Mouse (Mus musculus): ENCODE results near the gene Slc4a11. TPM values are rescaled to one million over a fixed set of nuclear protein-coding genes. Genes with fewer than 3 reads are reported as not detected.

The Slc4a11 gene
- polyA plus RNA-seq, 1 experiment from 2014 or later = 1.0 TPM

DNA sequence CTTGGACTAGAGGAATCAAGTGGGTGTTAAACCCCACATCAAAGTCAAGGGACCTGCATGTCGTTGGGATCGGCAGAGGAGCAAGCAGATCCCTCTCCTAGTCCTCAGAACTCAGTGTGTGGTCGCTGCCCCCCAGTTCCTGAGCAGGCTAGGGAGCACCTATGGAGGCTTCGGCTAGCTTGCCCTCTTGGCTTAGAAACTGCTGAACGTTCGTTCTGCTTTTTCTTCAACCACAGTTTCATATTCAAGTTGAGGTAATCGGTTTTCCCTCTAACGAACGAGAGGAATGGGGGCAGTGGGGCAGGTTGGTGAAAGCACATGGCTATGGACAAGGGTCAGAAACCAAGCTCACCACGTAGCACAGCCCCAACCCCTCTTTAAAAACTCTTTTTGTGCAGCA lies 9.7 kb upstream of the Slc4a11 start:
- peaks cover 41% of the 10 kb centered on the region for H3K36me3 ChIP-seq (ENCODE audit: poor library complexity, severe bottlenecking)
- ATAC-seq = no peak
- no peak overlapping the region for H3K27ac ChIP-seq
- no peak overlapping the region for H3K9ac ChIP-seq
- H3K9me3 ChIP-seq (replicated peaks) = no peaks in the 10 kb centered on the region
- 62% methylated on average over 10 of the region's 10 CpGs for WGBS
- H3K4me1 ChIP-seq = no peaks in the 10 kb centered on the region
- H3K4me3 ChIP-seq = no peak overlapping the region
- H3K4me2 ChIP-seq = no peak overlapping the region
- H3K27me3 ChIP-seq = no peaks in the 10 kb centered on the region

DNA sequence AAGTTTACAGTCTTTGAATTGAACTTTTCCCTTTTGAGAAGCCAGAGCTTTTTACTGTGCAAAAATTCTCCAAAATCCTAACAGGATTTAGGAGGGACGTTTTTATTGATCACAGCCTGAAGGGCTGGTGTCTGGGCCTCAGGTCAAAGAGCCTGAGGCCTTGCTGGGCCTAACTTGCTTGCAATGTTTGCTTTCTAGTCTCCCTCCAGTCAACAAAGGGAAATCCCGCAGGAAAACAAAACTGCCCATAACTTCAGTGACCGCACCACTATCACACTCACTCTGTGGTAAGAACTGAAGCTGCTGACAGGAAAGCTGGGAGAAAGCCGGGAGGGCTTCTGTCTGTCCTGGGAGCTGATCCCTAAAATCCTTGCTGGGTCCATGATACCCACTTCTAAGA lies 9.3 kb upstream of the Slc4a11 start:
- no peak overlapping the region for H3K9ac ChIP-seq
- 81% methylated on average over 4 of the region's 4 CpGs for WGBS
- H3K9me3 ChIP-seq (replicated peaks) = no peaks in the 10 kb centered on the region
- ATAC-seq = no peak
- H3K4me1 ChIP-seq = no peaks in the 10 kb centered on the region
- no peak overlapping the region for H3K4me2 ChIP-seq
- no peak overlapping the region for H3K4me3 ChIP-seq
- H3K27ac ChIP-seq = no peak overlapping the region
- no peaks in the 10 kb centered on the region for H3K27me3 ChIP-seq
- peaks cover 36% of the 10 kb centered on the region for H3K36me3 ChIP-seq (ENCODE audit: poor library complexity, severe bottlenecking)

- Histone ChIP-seq H3K36me3 (ENCODE audit: poor library complexity, severe bottlenecking) (peaks cover 22% of the 10 kb centered on the region), H3K4me1 (no peaks in the 10 kb centered on the region), H3K27ac (no peak overlapping the region), H3K4me3 (no peak overlapping the region), H3K9me3 (replicated peaks) (no peaks in the 10 kb centered on the region), H3K4me2 (no peak overlapping the region), H3K9ac (no peak overlapping the region), H3K27me3 (no peaks in the 10 kb centered on the region)
- no peak for ATAC-seq
- 71% methylated on average over 6 of the region's 6 CpGs for WGBS
These were observed 7.9 kb upstream of the Slc4a11 start for GRCm38 (mm10) chr2:130705178-130705577.

DNA sequence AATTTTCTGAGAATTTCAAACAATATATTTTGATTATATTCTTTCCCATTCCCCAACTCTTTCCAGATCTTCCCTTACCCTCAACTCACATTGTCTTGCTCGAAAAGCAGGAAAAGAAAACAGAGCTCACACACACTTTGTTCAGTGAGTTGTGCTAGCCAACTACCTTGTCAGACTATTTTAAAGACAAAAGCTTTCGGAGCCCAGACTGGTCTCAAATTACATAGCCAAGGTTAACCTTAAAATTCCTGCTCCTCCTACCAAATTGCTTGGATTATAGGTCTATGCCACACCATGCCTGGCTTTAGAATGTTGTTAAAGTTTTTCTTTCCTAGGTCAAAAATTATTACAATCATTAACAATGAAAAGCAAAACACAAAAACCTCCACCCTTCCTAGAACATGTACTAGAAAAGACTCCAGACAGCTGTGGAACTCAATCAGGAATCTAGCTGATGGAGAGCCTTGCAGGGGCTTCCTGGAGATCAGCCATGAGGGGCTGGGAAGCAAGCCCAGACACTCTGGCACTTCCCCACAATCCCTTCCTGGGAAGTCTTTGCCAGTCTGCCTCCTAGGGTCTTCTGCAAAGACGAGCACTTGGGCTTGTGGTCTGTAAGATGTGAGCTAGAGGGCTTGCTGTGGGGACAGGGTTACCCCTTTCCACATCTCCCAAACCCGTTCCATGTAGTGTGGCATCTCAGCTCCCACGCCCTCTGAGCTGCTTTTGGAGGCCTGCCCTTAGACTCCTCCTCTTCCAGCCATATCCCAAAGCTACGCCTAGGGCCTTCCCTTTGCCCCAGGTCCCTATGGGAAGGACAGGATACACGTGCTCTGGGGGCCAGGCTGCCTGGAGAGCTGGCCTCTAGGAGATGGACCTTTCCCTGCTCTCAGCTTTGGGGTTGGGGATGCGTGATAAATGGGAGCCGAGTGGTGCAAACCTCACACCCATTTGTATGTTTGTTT lies 7.0 kb upstream of the Slc4a11 start:
- no peak overlapping the region for H3K4me2 ChIP-seq
- H3K36me3 ChIP-seq (ENCODE audit: poor library complexity, severe bottlenecking) = peaks cover 14% of the 10 kb centered on the region
- 75% methylated on average over 9 of the region's 9 CpGs for WGBS
- no peak overlapping the region for H3K27ac ChIP-seq
- ATAC-seq = peak; percentile 63
- no peak overlapping the region for H3K4me3 ChIP-seq
- no peaks in the 10 kb centered on the region for H3K9me3 ChIP-seq (replicated peaks)
- H3K9ac ChIP-seq = no peak overlapping the region
- H3K27me3 ChIP-seq = peaks cover 5% of the 10 kb centered on the region; the same call in 1 of the 2 replicates
- no peaks in the 10 kb centered on the region for H3K4me1 ChIP-seq

DNA sequence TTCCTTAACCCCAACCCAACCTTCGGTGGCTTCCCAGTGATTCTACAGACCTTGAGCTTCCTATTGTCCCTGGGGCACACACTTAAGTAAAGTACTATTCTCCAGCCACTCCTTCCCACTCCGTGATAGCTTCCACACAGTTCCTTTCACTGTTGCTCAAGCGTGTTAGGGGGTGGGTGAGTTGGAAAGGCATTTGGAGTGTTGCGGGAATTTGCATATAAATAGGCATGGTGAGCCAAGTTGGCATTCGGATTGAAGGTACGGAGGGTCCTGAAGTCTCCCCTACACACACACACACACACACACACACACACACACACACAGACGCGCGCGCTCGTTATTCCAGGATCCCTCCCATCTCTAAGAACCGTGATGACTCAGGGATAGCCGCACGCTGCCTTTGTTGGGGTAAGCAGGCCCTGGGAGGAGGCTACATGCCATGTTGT lies 525 bp upstream of the Slc4a11 start:
- peaks cover 22% of the 10 kb centered on the region for H3K4me1 ChIP-seq
- WGBS = under 1% methylated on average over 11 of the region's 14 CpGs
- no peaks in the 10 kb centered on the region for H3K36me3 ChIP-seq (ENCODE audit: poor library complexity, severe bottlenecking)
- peak overlapping the region; percentile 66 for H3K9ac ChIP-seq
- no peaks in the 10 kb centered on the region for H3K9me3 ChIP-seq (replicated peaks)
- ATAC-seq = peak; percentile 58
- peaks cover 36% of the 10 kb centered on the region for H3K27me3 ChIP-seq
- H3K4me3 ChIP-seq = peak overlapping the region; percentile 54
- H3K4me2 ChIP-seq = peak overlapping the region; percentile 100
- H3K27ac ChIP-seq = no peak overlapping the region

GRCm38 (mm10) chr2:130696700-130697152 lies 593 bp downstream of the Slc4a11 start:
- ATAC-seq = peak; percentile 9; the same call in 1 of the 2 replicates
- H3K27me3 ChIP-seq = peaks cover 36% of the 10 kb centered on the region
- WGBS = 2% methylated on average over 31 of the region's 31 CpGs

GRCm38 (mm10) chr2:130693563-130693962 lies 3.8 kb downstream of the Slc4a11 start:
- Histone ChIP-seq H3K4me3 (no peak overlapping the region), H3K9ac (no peak overlapping the region), H3K9me3 (replicated peaks) (no peaks in the 10 kb centered on the region), H3K4me2 (no peak overlapping the region), H3K4me1 (peaks cover 22% of the 10 kb centered on the region), H3K27me3 (peaks cover 31% of the 10 kb centered on the region), H3K36me3 (ENCODE audit: poor library complexity, severe bottlenecking) (no peaks in the 10 kb centered on the region), H3K27ac (no peak overlapping the region)
- WGBS = 42% methylated on average over 3 of the region's 3 CpGs
- ATAC-seq = no peak

More at GRCm38 (mm10) chr2:130696700-130697152, 593 bp downstream of the Slc4a11 start:
- Histone ChIP-seq H3K27ac (no peak overlapping the region), H3K9ac (peak overlapping the region; percentile 66), H3K4me3 (peak overlapping the region; percentile 54), H3K36me3 (ENCODE audit: poor library complexity, severe bottlenecking) (no peaks in the 10 kb centered on the region), H3K4me2 (peak overlapping the region; percentile 100), H3K4me1 (peaks cover 22% of the 10 kb centered on the region), H3K9me3 (replicated peaks) (no peaks in the 10 kb centered on the region)

GRCm38 (mm10) chr2:130689011-130689410 lies 8.3 kb downstream of the Slc4a11 start:
- Histone ChIP-seq H3K4me2 (no peak overlapping the region), H3K27me3 (no peaks in the 10 kb centered on the region), H3K9me3 (replicated peaks) (no peaks in the 10 kb centered on the region), H3K9ac (no peak overlapping the region), H3K36me3 (ENCODE audit: poor library complexity, severe bottlenecking) (peaks cover 27% of the 10 kb centered on the region), H3K4me3 (no peak overlapping the region), H3K4me1 (no peaks in the 10 kb centered on the region), H3K27ac (no peak overlapping the region)
- no peak for ATAC-seq
- 87% methylated on average over 2 of the region's 2 CpGs for WGBS

- H3K4me2 ChIP-seq = no peak overlapping the region
These were observed 11.9 kb downstream of the Slc4a11 start for GRCm38 (mm10) chr2:130685426-130685825.

DNA sequence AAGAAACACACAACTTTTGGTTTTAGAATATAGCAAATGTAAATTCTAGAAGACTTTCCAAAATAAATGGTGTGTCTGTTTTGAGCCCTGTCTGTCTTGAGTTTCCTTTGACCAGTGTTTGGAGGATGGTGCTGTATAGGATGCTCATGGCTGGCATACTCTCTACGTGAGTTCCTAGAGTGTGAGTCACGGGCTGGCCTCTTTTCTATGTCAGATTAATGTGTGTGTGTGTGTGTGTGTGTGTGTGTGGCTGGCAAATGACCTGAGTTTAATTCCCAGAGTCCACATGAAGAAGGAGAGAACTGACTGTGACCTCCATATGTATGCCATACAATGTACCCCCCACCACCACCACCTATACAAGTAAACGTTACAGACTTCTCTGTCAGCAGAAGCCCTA lies 15.8 kb downstream of the Slc4a11 start:
- no peak for ATAC-seq
- 86% methylated on average over 3 of the region's 3 CpGs for WGBS
- no peaks in the 10 kb centered on the region for H3K9me3 ChIP-seq (replicated peaks)
- no peak overlapping the region for H3K4me3 ChIP-seq
- H3K4me1 ChIP-seq = no peaks in the 10 kb centered on the region
- peaks cover 93% of the 10 kb centered on the region for H3K36me3 ChIP-seq (ENCODE audit: poor library complexity, severe bottlenecking)
- no peak overlapping the region for H3K4me2 ChIP-seq
- no peak overlapping the region for H3K9ac ChIP-seq
- no peaks in the 10 kb centered on the region for H3K27me3 ChIP-seq
- H3K27ac ChIP-seq = no peak overlapping the region

More at GRCm38 (mm10) chr2:130685426-130685825, 11.9 kb downstream of the Slc4a11 start:
- no peak overlapping the region for H3K9ac ChIP-seq
- H3K4me1 ChIP-seq = no peaks in the 10 kb centered on the region
- H3K27me3 ChIP-seq = no peaks in the 10 kb centered on the region
- no peak for ATAC-seq
- no peaks in the 10 kb centered on the region for H3K9me3 ChIP-seq (replicated peaks)
- WGBS = 85% methylated on average over 8 of the region's 9 CpGs
- peaks cover 62% of the 10 kb centered on the region for H3K36me3 ChIP-seq (ENCODE audit: poor library complexity, severe bottlenecking)
- no peak overlapping the region for H3K27ac ChIP-seq
- no peak overlapping the region for H3K4me3 ChIP-seq

- H3K27ac ChIP-seq = no peak overlapping the region
- no peaks in the 10 kb centered on the region for H3K9me3 ChIP-seq (replicated peaks)
- H3K4me1 ChIP-seq = no peaks in the 10 kb centered on the region
- no peaks in the 10 kb centered on the region for H3K27me3 ChIP-seq
- no peak overlapping the region for H3K9ac ChIP-seq
- no peak overlapping the region for H3K4me2 ChIP-seq
- H3K4me3 ChIP-seq = no peak overlapping the region
- WGBS = 96% methylated on average over 6 of the region's 6 CpGs
- peaks cover 99% of the 10 kb centered on the region for H3K36me3 ChIP-seq (ENCODE audit: poor library complexity, severe bottlenecking)
- no peak for ATAC-seq
These were observed 17.4 kb downstream of the Slc4a11 start for GRCm38 (mm10) chr2:130679899-130680298.

GRCm38 (mm10) chr2:130679154-130679553 lies 18.2 kb downstream of the Slc4a11 start:
- 94% methylated on average over 12 of the region's 12 CpGs for WGBS
- ATAC-seq = no peak

More at GRCm38 (mm10) chr2:130679154-130679553, 18.2 kb downstream of the Slc4a11 start:
- H3K4me3 ChIP-seq = no peak overlapping the region
- H3K36me3 ChIP-seq (ENCODE audit: poor library complexity, severe bottlenecking) = peaks cover 99% of the 10 kb centered on the region
- H3K4me2 ChIP-seq = no peak overlapping the region
- no peaks in the 10 kb centered on the region for H3K27me3 ChIP-seq
- H3K27ac ChIP-seq = no peak overlapping the region
- H3K9me3 ChIP-seq (replicated peaks) = no peaks in the 10 kb centered on the region
- no peaks in the 10 kb centered on the region for H3K4me1 ChIP-seq
- no peak overlapping the region for H3K9ac ChIP-seq

All from forebrain, embryonic 13.5 days (tissue).